ENCODE assay signal across 8 mouse cellular contexts in the genomic region with DNA sequence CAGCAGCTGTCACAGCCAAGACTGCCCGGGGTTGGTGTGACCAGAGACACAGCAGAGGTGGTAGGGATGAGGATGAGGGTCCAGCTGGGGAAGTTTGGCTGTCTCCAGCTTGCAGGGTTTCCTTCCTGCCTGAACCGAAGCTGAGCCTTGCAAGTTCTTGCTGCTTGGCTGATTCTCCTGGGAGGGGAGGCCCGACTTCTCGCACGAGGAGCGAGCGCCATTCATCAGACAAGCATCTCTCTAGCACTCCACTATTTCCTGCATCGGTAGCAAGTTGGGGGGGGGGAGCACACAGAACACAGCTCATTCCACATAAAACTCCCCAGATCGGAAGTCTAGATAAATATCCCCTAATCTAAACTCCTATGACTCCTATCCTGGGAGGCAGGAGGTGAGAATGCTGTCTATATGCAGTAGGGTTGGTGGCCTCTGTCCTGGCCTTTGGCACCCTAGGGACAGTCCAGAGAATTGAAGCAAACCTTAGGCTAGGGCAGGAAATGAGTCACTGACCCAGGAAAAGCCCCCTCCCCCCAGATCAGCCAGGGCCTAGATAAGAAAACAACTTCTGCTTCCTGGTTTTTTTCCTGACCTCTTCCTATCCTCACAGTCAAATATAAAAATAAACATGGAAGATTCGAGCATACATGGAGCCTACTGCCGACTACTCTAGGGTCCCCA. TPM values are rescaled to one million over a fixed set of nuclear protein-coding genes. Genes with fewer than 3 reads are reported as not detected.
DNase-seq lines count a peak whose midpoint lies in the region; ATAC-seq and TF ChIP-seq lines count a peak whose summit lies in the region.

No protein-coding gene starts in this region.

- H3K79me2 ChIP-seq in macrophage (ENCODE audit: inconsistent target), result peaks cover 65% of the 10 kb centered on the region

- TF ChIP-seq CTCF in G1E (IDR thresholded peaks at IDR 0.05; ENCODE audit: low read depth, low read length), result no peak

- H3K4me3 ChIP-seq in G1E (ENCODE audit: low read depth, low read length) (peak overlapping the region; percentile 31; the same call in 1 of the 2 replicates), macrophage (ENCODE audit: inconsistent target) (peak overlapping the region; percentile 35)
- no peak overlapping the region for H3K4me3 ChIP-seq in heart, embryonic 16.5 days (ENCODE audit: low read length)

- H3K9me3 ChIP-seq in G1E (replicated peaks), result peaks cover 4% of the 10 kb centered on the region; the same call in 1 of the 2 replicates
- H3K9me3 ChIP-seq in heart, embryonic 16.5 days (replicated peaks; ENCODE audit: control insufficient read depth, low read length), result no peaks in the 10 kb centered on the region

- H3K4me2 ChIP-seq in heart, embryonic 16.5 days (ENCODE audit: low read depth, low read length), result peak overlapping the region; percentile 47

- H3K27me3 ChIP-seq in G1E (ENCODE audit: insufficient read depth, low read length), result no peaks in the 10 kb centered on the region
- H3K27me3 ChIP-seq in heart, embryonic 16.5 days (ENCODE audit: control insufficient read depth, insufficient read depth, low read length), result no peaks in the 10 kb centered on the region

- no peak for DNase-seq in G1E (ENCODE audit: low spot score)
- peak; percentile 56 for DNase-seq in embryo, embryonic 10.5 days (ENCODE audit: low spot score)
- DNase-seq in kidney, postnatal 14 days, result peak; percentile 83
- peak; percentile 85 for DNase-seq in yolk sac, embryonic 10.5 days (ENCODE audit: low spot score)
- DNase-seq in frontal cortex, postnatal 25 days (ENCODE audit: low spot score in 2 of 2), result no peak
- no peak for DNase-seq in right cerebral cortex, adult 2 months (ENCODE audit: low spot score in 2 of 2)

- H3K9ac ChIP-seq in heart, embryonic 16.5 days (ENCODE audit: low read length), result peak overlapping the region; percentile 64

- peak overlapping the region; percentile 90 for H3K27ac ChIP-seq in heart, embryonic 16.5 days (ENCODE audit: low read length)
- H3K27ac ChIP-seq in macrophage, result peak overlapping the region; percentile 99

- ATAC-seq in G1E (ENCODE audit: extremely low read depth, insufficient number of reproducible peaks, low FRiP score, poor library complexity, severe bottlenecking), result no peak
- 0 out of 2 replicates have a peak, but pooled peaks have one; percentile 1 for ATAC-seq in heart, embryonic 16.5 days (replicated peaks; ENCODE audit: extremely low read depth, insufficient read depth, low FRiP score)

- H3K4me1 ChIP-seq in G1E (ENCODE audit: insufficient read depth, low read depth, low read length), result peaks cover 86% of the 10 kb centered on the region
- peaks cover 51% of the 10 kb centered on the region for H3K4me1 ChIP-seq in heart, embryonic 16.5 days (ENCODE audit: control insufficient read depth, insufficient read depth, low read length)

- 23% methylated on average over 11 of the region's 11 CpGs for WGBS in heart, embryonic 16.5 days
- 2% methylated on average over 11 of the region's 11 CpGs for WGBS in macrophage (ENCODE audit: missing documents)

- H3K36me3 ChIP-seq in G1E (replicated peaks), result peaks cover 55% of the 10 kb centered on the region
- H3K36me3 ChIP-seq in heart, embryonic 16.5 days (ENCODE audit: control insufficient read depth, insufficient read depth), result no peaks in the 10 kb centered on the region
- peaks cover 9% of the 10 kb centered on the region; the same call in 1 of the 2 replicates for H3K36me3 ChIP-seq in macrophage (ENCODE audit: inconsistent target)

RNA-seq across cellular contexts. Expression of gene Fhl3, which starts 4.4 kb away (rescaled TPM):
- total RNA-seq in G1E (2014; fragmentation: Nextera tagmentation) (22.9 and 29.7 TPM in 2 replicates), G1E (2017) (13.5 and 15.2 TPM in 2 replicates)
- polyA plus RNA-seq in G1E (2012) (27.6 and 28.2 TPM in 2 replicates), macrophage (2018) (24.2 to 70.3 TPM (median 28.8 TPM) in 3 replicates)
- polyA plus RNA-seq in heart, embryonic 16.5 days (2015; fragmentation: Nextera tagmentation; extraction: Ambion mirVana), result 3.8 and 5.0 TPM in 2 replicates
- 100 to 1,000 TPM in 5 of 26 experiments, 10 to 100 TPM in 21; 19.4 to 246 (median 86.4) TPM for total RNA-seq in macrophage (2018; cell fraction: chromatin; rRNA removed)
- 100 to 1,000 TPM in 1 of 26 experiments, 10 to 100 TPM in 25; 25.7 to 105 (median 54.7) TPM for total RNA-seq in macrophage (2018; cell fraction: cytosol; rRNA removed)
- 100 to 1,000 TPM in 5 of 26 experiments, 10 to 100 TPM in 21; 31.8 to 142 (median 70.6) TPM for total RNA-seq in macrophage (2018; cell fraction: nucleus; rRNA removed)

RNA-seq across cellular contexts. Expression of gene Sf3a3, which starts 9.6 kb away (rescaled TPM):
- 106 and 126 TPM in 2 replicates for total RNA-seq in G1E (2014; fragmentation: Nextera tagmentation)
- 168 and 172 TPM in 2 replicates for total RNA-seq in G1E (2017)
- polyA plus RNA-seq in G1E (2012), result 53.7 and 56.7 TPM in 2 replicates
- polyA plus RNA-seq in heart, embryonic 16.5 days (2015; fragmentation: Nextera tagmentation; extraction: Ambion mirVana), result 77.7 and 95.1 TPM in 2 replicates
- 10 to 100 TPM; 29.3 to 87.9 (median 60.7) TPM for total RNA-seq in macrophage (2018; cell fraction: chromatin; rRNA removed)
- total RNA-seq in macrophage (2018; cell fraction: cytosol; rRNA removed), result 10 to 100 TPM; 30.9 to 47.9 (median 40.8) TPM
- 10 to 100 TPM; 20.8 to 65.4 (median 32.2) TPM for total RNA-seq in macrophage (2018; cell fraction: nucleus; rRNA removed)
- 38.3 to 63.8 TPM (median 62.7 TPM) in 3 replicates for polyA plus RNA-seq in macrophage (2018)

RNA-seq across cellular contexts. Expression of gene Utp11, which starts 11.5 kb away (rescaled TPM):
- 80.4 and 94.2 TPM in 2 replicates for total RNA-seq in G1E (2014; fragmentation: Nextera tagmentation)
- 69.2 and 94.3 TPM in 2 replicates for total RNA-seq in G1E (2017)
- 12.6 and 16.7 TPM in 2 replicates for polyA plus RNA-seq in G1E (2012)
- 40.3 and 49.2 TPM in 2 replicates for polyA plus RNA-seq in heart, embryonic 16.5 days (2015; fragmentation: Nextera tagmentation; extraction: Ambion mirVana)
- total RNA-seq in macrophage (2018; cell fraction: chromatin; rRNA removed), result 100 to 1,000 TPM in 1 of 26 experiments, 10 to 100 TPM in 25; 12.1 to 101 (median 51.8) TPM
- 10 to 100 TPM; 24.9 to 44.6 (median 33.0) TPM for total RNA-seq in macrophage (2018; cell fraction: cytosol; rRNA removed)
- total RNA-seq in macrophage (2018; cell fraction: nucleus; rRNA removed), result 10 to 100 TPM; 11.1 to 53.3 (median 29.8) TPM
- polyA plus RNA-seq in macrophage (2018), result 32.1 to 58.7 TPM (median 57.7 TPM) in 3 replicates

RNA-seq across cellular contexts. Expression of gene Inpp5b, which starts 36.7 kb away (rescaled TPM):
- 127 and 141 TPM in 2 replicates for total RNA-seq in G1E (2014; fragmentation: Nextera tagmentation)
- total RNA-seq in G1E (2017), result 119 and 128 TPM in 2 replicates
- 48.3 and 51.4 TPM in 2 replicates for polyA plus RNA-seq in G1E (2012)
- polyA plus RNA-seq in heart, embryonic 16.5 days (2015; fragmentation: Nextera tagmentation; extraction: Ambion mirVana), result 16.3 and 16.8 TPM in 2 replicates
- 100 to 1,000 TPM in 8 of 26 experiments, 10 to 100 TPM in 18; 21.2 to 240 (median 86.4) TPM for total RNA-seq in macrophage (2018; cell fraction: chromatin; rRNA removed)
- total RNA-seq in macrophage (2018; cell fraction: cytosol; rRNA removed), result 10 to 100 TPM; 14.1 to 43.3 (median 24.3) TPM
- total RNA-seq in macrophage (2018; cell fraction: nucleus; rRNA removed), result 100 to 1,000 TPM in 3 of 26 experiments, 10 to 100 TPM in 23; 23.7 to 144 (median 56.6) TPM
- 20.2 to 23.6 TPM (median 22.9 TPM) in 3 replicates for polyA plus RNA-seq in macrophage (2018)

RNA-seq across cellular contexts. Expression of gene Pou3f1, which starts 48.3 kb away (rescaled TPM):
- total RNA-seq in G1E (2014; fragmentation: Nextera tagmentation) (not detected in 2 replicates), G1E (2017) (0.05 TPM in 1 of 2 replicates, not detected in the other)
- polyA plus RNA-seq in G1E (2012) (not detected in 2 replicates), macrophage (2018) (0.49 to 1.1 TPM (median 0.70 TPM) in 3 replicates)
- polyA plus RNA-seq in heart, embryonic 16.5 days (2015; fragmentation: Nextera tagmentation; extraction: Ambion mirVana), result 0.15 and 0.17 TPM in 2 replicates
- 1 to 10 TPM in 11 of 26 experiments, under 1 TPM in 13, not detected in 2; 0.25 to 4.4 (median 0.90) TPM for total RNA-seq in macrophage (2018; cell fraction: chromatin; rRNA removed)
- 10 to 100 TPM in 2 of 26 experiments, 1 to 10 TPM in 20, under 1 TPM in 4; 0.86 to 14.3 (median 2.7) TPM for total RNA-seq in macrophage (2018; cell fraction: cytosol; rRNA removed)
- 10 to 100 TPM in 9 of 26 experiments, 1 to 10 TPM in 11, under 1 TPM in 6; 0.48 to 20.4 (median 5.9) TPM for total RNA-seq in macrophage (2018; cell fraction: nucleus; rRNA removed)

Comparison
In these comparisons a context has a peak if more than half of its experiments do, and no peak if none do; other contexts are left out.
1. DNase-seq: peak in embryo, embryonic 10.5 days (single experiment), kidney, postnatal 14 days (single experiment) and yolk sac, embryonic 10.5 days (single experiment); none in G1E (single experiment), frontal cortex, postnatal 25 days (0 of 2) and right cerebral cortex, adult 2 months (0 of 2).